Mouse (Mus musculus): Measurements from ENCODE around the gene Tmco3.

DNA sequence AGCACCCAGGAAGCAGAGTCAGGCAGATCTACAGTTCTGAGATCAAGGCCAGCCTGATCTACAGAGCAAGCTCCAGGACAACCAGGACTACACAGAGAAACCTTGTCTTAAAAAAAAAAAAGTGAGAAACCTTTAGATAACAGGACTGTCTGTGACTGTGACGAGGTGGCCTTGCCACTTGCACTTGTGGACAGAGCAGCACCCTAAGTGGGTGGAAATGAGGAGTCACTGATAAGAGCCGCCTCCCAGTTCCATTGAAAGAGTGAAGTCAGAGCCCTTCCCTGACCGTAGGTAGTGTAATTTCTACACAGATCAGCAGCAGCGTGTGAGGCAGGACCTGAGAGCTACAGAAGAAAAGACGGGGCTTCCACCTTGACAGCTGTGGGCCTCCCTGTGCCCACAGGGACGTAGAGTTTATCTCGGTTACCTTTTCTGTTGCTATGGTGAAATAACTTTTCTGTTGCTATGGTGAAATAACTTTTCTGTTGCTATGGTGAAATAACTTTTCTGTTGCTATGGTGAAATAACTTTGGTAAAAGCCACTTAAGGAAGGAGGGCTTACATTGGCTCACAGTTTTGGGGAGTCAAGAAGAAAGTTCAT is 18.4 kb downstream of the Tmco3 start:
- TF ChIP-seq GATA1 (IDR thresholded peaks at IDR 0.05; ENCODE audit: borderline replicate concordance, low read length) (no peak), FLI1 (IDR thresholded peaks at IDR 0.05; ENCODE audit: low read length) (no peak)
